Mouse (Mus musculus) megakaryocyte-erythroid progenitor cell, adult 5-6 weeks (primary cell): Measurements from ENCODE around the gene Stk16. TPM values are rescaled to one million over a fixed set of nuclear protein-coding genes. Genes with fewer than 3 reads are reported as not detected.

ENCODE experiments used
- ATAC-seq: replicated peaks from 2 replicates; pipeline ENCODE4 v1.8.0; 2016; ENCODE audit warnings: mild to moderate bottlenecking, inconsistent platforms; ENCODE audit not compliant: severe bottlenecking, poor library complexity, low FRiP score, low TSS enrichment
- total RNA-seq, 2 experiments: library from RNA; stranded (forward) in 1 of 2; stranded (reverse) in 1 of 2; fragments of 200-1000, 215-1000 nt in 1 of 2; fragments of >200 nt in 1 of 2; fragmentation: Nextera tagmentation in 1 of 2; gene quantifications; 2 replicates each; pipeline ENCODE4 v1.2.3; 2014 to 2017

The Stk16 gene
- total RNA-seq, 2 experiments from 2014 or later, result 103 to 193 TPM

- no peak for ATAC-seq
Measured at GRCm38 (mm10) chr1:75261278-75261677, 50.6 kb downstream of the Stk16 start.

- ATAC-seq, result peak; percentile 81
Measured at GRCm38 (mm10) chr1:75262969-75263951, 52.6 kb downstream of the Stk16 start.

- ATAC-seq, result no peak
Measured at GRCm38 (mm10) chr1:75264091-75264880, 53.6 kb downstream of the Stk16 start, which contains the start of gene Ptprn. Gene Ptprn, minus strand, starts transcription at chr1:75264502.

Other genes with a start within 250 kb of the Stk16 start
- gene Nhej1, start 85.6 kb upstream of the Stk16 start, total RNA-seq (2014; fragmentation: Nextera tagmentation), result 6.0 and 9.2 TPM in 2 replicates
- 2.0 and 10.1 TPM in 2 replicates for gene Nhej1, start 85.6 kb upstream of the Stk16 start, total RNA-seq (2017)
- gene Slc23a3, start 76.9 kb upstream of the Stk16 start, total RNA-seq (2014; fragmentation: Nextera tagmentation), result not detected in 2 replicates
- not detected in 2 replicates for gene Slc23a3, start 76.9 kb upstream of the Stk16 start, total RNA-seq (2017)
- gene Cnppd1, start 68.1 kb upstream of the Stk16 start, total RNA-seq (2014; fragmentation: Nextera tagmentation), result 56.9 and 83.8 TPM in 2 replicates
- gene Cnppd1, start 68.1 kb upstream of the Stk16 start, total RNA-seq (2017), result 51.8 and 81.7 TPM in 2 replicates
- gene Retreg2, start 68.1 kb upstream of the Stk16 start, total RNA-seq (2014; fragmentation: Nextera tagmentation), result 105 and 115 TPM in 2 replicates
- 63.6 and 129 TPM in 2 replicates for gene Retreg2, start 68.1 kb upstream of the Stk16 start, total RNA-seq (2017)
- gene Zfand2b, start 42.2 kb upstream of the Stk16 start, total RNA-seq (2014; fragmentation: Nextera tagmentation), result 43.4 and 44.3 TPM in 2 replicates
- gene Zfand2b, start 42.2 kb upstream of the Stk16 start, total RNA-seq (2017), result 33.4 and 48.9 TPM in 2 replicates
- 67.7 and 101 TPM in 2 replicates for gene Abcb6, start 30.4 kb upstream of the Stk16 start, total RNA-seq (2014; fragmentation: Nextera tagmentation)
- gene Abcb6, start 30.4 kb upstream of the Stk16 start, total RNA-seq (2017), result 22.2 and 75.6 TPM in 2 replicates
- gene Ankzf1, start 18.7 kb upstream of the Stk16 start, total RNA-seq (2014; fragmentation: Nextera tagmentation), result 13.2 and 14.7 TPM in 2 replicates
- 16.9 and 24.1 TPM in 2 replicates for gene Ankzf1, start 18.7 kb upstream of the Stk16 start, total RNA-seq (2017)
- gene Atg9a, start 18.6 kb upstream of the Stk16 start, total RNA-seq (2014; fragmentation: Nextera tagmentation), result 25.4 and 25.5 TPM in 2 replicates
- gene Atg9a, start 18.6 kb upstream of the Stk16 start, total RNA-seq (2017), result 4.8 and 8.0 TPM in 2 replicates
- gene Glb1l, start within 50 bp of the Stk16 start, total RNA-seq (2014; fragmentation: Nextera tagmentation), result 20.0 and 24.2 TPM in 2 replicates
- 5.4 and 18.3 TPM in 2 replicates for gene Glb1l, start within 50 bp of the Stk16 start, total RNA-seq (2017)
- gene Tuba4a, start 9.0 kb downstream of the Stk16 start, total RNA-seq (2014; fragmentation: Nextera tagmentation), result 232 and 276 TPM in 2 replicates
- gene Tuba4a, start 9.0 kb downstream of the Stk16 start, total RNA-seq (2017), result 137 and 146 TPM in 2 replicates
- gene A630095N17Rik, start 21.3 kb downstream of the Stk16 start, total RNA-seq (2014; fragmentation: Nextera tagmentation), result not detected in 2 replicates
- not detected in 2 replicates for gene A630095N17Rik, start 21.3 kb downstream of the Stk16 start, total RNA-seq (2017)
- 15.2 and 18.3 TPM in 2 replicates for gene Dnajb2, start 25.6 kb downstream of the Stk16 start, total RNA-seq (2014; fragmentation: Nextera tagmentation)
- gene Dnajb2, start 25.6 kb downstream of the Stk16 start, total RNA-seq (2017), result 14.2 and 21.7 TPM in 2 replicates
- 0.31 TPM in 1 of 2 replicates, not detected in the other for gene Ptprn, start 53.7 kb downstream of the Stk16 start, total RNA-seq (2014; fragmentation: Nextera tagmentation)
- 0.08 TPM in 1 of 2 replicates, not detected in the other for gene Ptprn, start 53.7 kb downstream of the Stk16 start, total RNA-seq (2017)
- gene Resp18, start 67.6 kb downstream of the Stk16 start, total RNA-seq (2014; fragmentation: Nextera tagmentation), result not detected in 2 replicates
- not detected in 2 replicates for gene Resp18, start 67.6 kb downstream of the Stk16 start, total RNA-seq (2017)
- gene Dnpep, start 107.2 kb downstream of the Stk16 start, total RNA-seq (2014; fragmentation: Nextera tagmentation), result 47.3 and 48.2 TPM in 2 replicates
- 45.3 and 50.8 TPM in 2 replicates for gene Dnpep, start 107.2 kb downstream of the Stk16 start, total RNA-seq (2017)
- gene Des, start 149.5 kb downstream of the Stk16 start, total RNA-seq (2014; fragmentation: Nextera tagmentation), result not detected in 2 replicates
- gene Des, start 149.5 kb downstream of the Stk16 start, total RNA-seq (2017), result not detected in 2 replicates
- gene Speg, start 164.5 kb downstream of the Stk16 start, total RNA-seq (2014; fragmentation: Nextera tagmentation), result not detected in 2 replicates
- 0.19 TPM in 1 of 2 replicates, not detected in the other for gene Speg, start 164.5 kb downstream of the Stk16 start, total RNA-seq (2017)
- 70.3 and 92.5 TPM in 2 replicates for gene Gmppa, start 225.1 kb downstream of the Stk16 start, total RNA-seq (2014; fragmentation: Nextera tagmentation)
- gene Gmppa, start 225.1 kb downstream of the Stk16 start, total RNA-seq (2017), result 35.0 and 52.6 TPM in 2 replicates
- gene Asic4, start 239.6 kb downstream of the Stk16 start, total RNA-seq (2014; fragmentation: Nextera tagmentation), result not detected in 2 replicates
- gene Asic4, start 239.6 kb downstream of the Stk16 start, total RNA-seq (2017), result not detected in 2 replicates